Mouse (Mus musculus): ENCODE results near the gene Ncor2.

GRCm38 (mm10) chr5:125068371-125068951 is 110.6 kb downstream of the Ncor2 start:
- no peak for TF ChIP-seq CTCF (IDR thresholded peaks at IDR 0.05; ENCODE audit: control insufficient read depth, insufficient read depth, low read length)
- no peak for TF ChIP-seq POLR2A (IDR thresholded peaks at IDR 0.05; ENCODE audit: borderline replicate concordance, control insufficient read depth, low read depth, low read length)
